Mouse (Mus musculus) forebrain, embryonic 12.5 days (tissue): ENCODE data around the gene Rrp1. TPM values are rescaled to one million over a fixed set of nuclear protein-coding genes. Genes with fewer than 3 reads are reported as not detected.

Source experiments
- ATAC-seq: fragments of 200-750 bp; cut with Nextera tagmentation; 2 replicates; pipeline ENCODE4 v1.8.0; 2017; ENCODE audit warnings: moderate TSS enrichment; ENCODE audit not compliant: low FRiP score
- H3K27ac ChIP-seq: fragments of 300-500 bp; sonication (generic); 2 replicates; pipeline ENCODE4 v1.5.1; 2016; ENCODE audit warnings: mild to moderate bottlenecking
- H3K27me3 ChIP-seq: fragments of 300-500 bp; sonication (generic); 2 replicates; pipeline ENCODE4 v1.6.1; 2016; ENCODE audit warnings: mild to moderate bottlenecking
- H3K36me3 ChIP-seq: fragments of 300-500 bp; sonication (generic); replicated peaks from 2 replicates; pipeline ENCODE4 v1.6.1; 2016; ENCODE audit warnings: mild to moderate bottlenecking
- H3K4me1 ChIP-seq: fragments of 300-500 bp; sonication (generic); 2 replicates; pipeline ENCODE4 v1.6.1; 2016
- H3K4me2 ChIP-seq: fragments of 300-500 bp; sonication (generic); 2 replicates; pipeline ENCODE4 v1.6.1; 2016; ENCODE audit warnings: mild to moderate bottlenecking, moderate library complexity
- H3K4me3 ChIP-seq: fragments of 300-500 bp; sonication (generic); replicated peaks from 2 replicates; pipeline ENCODE4 v1.5.1; 2016; ENCODE audit warnings: mild to moderate bottlenecking
- H3K9ac ChIP-seq: fragments of 300-500 bp; sonication (generic); 2 replicates; pipeline ENCODE4 v1.6.1; 2016; ENCODE audit warnings: mild to moderate bottlenecking
- H3K9me3 ChIP-seq: fragments of 300-500 bp; sonication (generic); 2 replicates; pipeline ENCODE4 v1.6.1; 2016
- WGBS: fragments of 180-500 bp; shearing (Covaris S2); methylation state at CpG from one replicate; pipeline ENCODE4 v1.1.7; 2016; 5-methylcytosine and 5-hydroxymethylcytosine counted together
- microRNA-seq: library from miRNA; unstranded; fragments of <30 nt; microRNA quantifications from one replicate; pipeline ENCODE4, GENCODE M21; 2017
- polyA plus RNA-seq: library from polyadenylated mRNA; unstranded; fragments of >200 nt; fragmentation: Nextera tagmentation; extraction: Ambion mirVana; gene quantifications from 2 replicates; pipeline ENCODE4 v1.2.1, GENCODE M21; 2016

Rrp1 gene
- polyA plus RNA-seq, 1 experiment from 2014 or later: 326 TPM

- H3K27ac ChIP-seq: peak overlapping the region; percentile 71
- peak overlapping the region; percentile 88 for H3K4me3 ChIP-seq
These were observed 60.2 kb downstream of the Rrp1 start for GRCm38 (mm10) chr10:78352666-78353030.

GRCm38 (mm10) chr10:78351887-78352665, 60.8 kb downstream of the Rrp1 start, which contains the start of gene Agpat3:
Agpat3 (minus strand) TSS chr10:78352489.
- H3K4me1 ChIP-seq: peaks cover 27% of the 10 kb centered on the region
- H3K9ac ChIP-seq: peak within 1 kb of the TSS; percentile 98
- H3K4me2 ChIP-seq: peak within 1 kb of the TSS; percentile 79
- 0 out of 2 replicates have a peak, but pooled peaks cover 5% of the 10 kb centered on the region for H3K27me3 ChIP-seq
- peak within 1 kb of the TSS; percentile 88 for H3K4me3 ChIP-seq
- ATAC-seq: peak; percentile 79
- WGBS: under 1% methylated on average over 61 of the region's 113 CpGs
- no peaks in the 10 kb centered on the region for H3K9me3 ChIP-seq
- H3K36me3 ChIP-seq: no peaks in the 10 kb centered on the region; the same call in 1 of the 2 replicates
- peak within 1 kb of the TSS; percentile 71 for H3K27ac ChIP-seq

More at GRCm38 (mm10) chr10:78352666-78353030, 60.2 kb downstream of the Rrp1 start:
- Histone ChIP-seq H3K4me1 (peaks cover 27% of the 10 kb centered on the region), H3K27me3 (0 out of 2 replicates have a peak, but pooled peaks cover 5% of the 10 kb centered on the region), H3K4me2 (peak overlapping the region; percentile 79), H3K36me3 (no peaks in the 10 kb centered on the region; the same call in 1 of the 2 replicates), H3K9me3 (no peaks in the 10 kb centered on the region), H3K9ac (peak overlapping the region; percentile 98)
- 19% methylated on average over 8 of the region's 8 CpGs for WGBS
- no peak for ATAC-seq

- Histone ChIP-seq H3K27me3 (0 out of 2 replicates have a peak, but pooled peaks cover 5% of the 10 kb centered on the region), H3K4me1 (peaks cover 27% of the 10 kb centered on the region), H3K27ac (no peak overlapping the region), H3K9ac (peak overlapping the region; percentile 98), H3K4me3 (peak overlapping the region; percentile 88), H3K36me3 (no peaks in the 10 kb centered on the region; the same call in 1 of the 2 replicates), H3K4me2 (peak overlapping the region; percentile 79), H3K9me3 (no peaks in the 10 kb centered on the region)
- WGBS: 2% methylated on average over 13 of the region's 13 CpGs
- no peak for ATAC-seq
These were observed 61.3 kb downstream of the Rrp1 start for GRCm38 (mm10) chr10:78351564-78351886.

GRCm38 (mm10) chr10:78350796-78351556, 61.9 kb downstream of the Rrp1 start:
- Histone ChIP-seq H3K27ac (no peak overlapping the region), H3K4me3 (peak overlapping the region; percentile 88), H3K4me2 (peak overlapping the region; percentile 79), H3K27me3 (0 out of 2 replicates have a peak, but pooled peaks cover 5% of the 10 kb centered on the region), H3K36me3 (no peaks in the 10 kb centered on the region; the same call in 1 of the 2 replicates), H3K4me1 (peaks cover 27% of the 10 kb centered on the region), H3K9ac (peak overlapping the region; percentile 98), H3K9me3 (no peaks in the 10 kb centered on the region)
- 26% methylated on average over 6 of the region's 6 CpGs for WGBS
- no peak for ATAC-seq

Small RNA genes within 50 kb of the gene (microRNA-seq; reads per million reads assigned to microRNA genes)
- gene Mir6410: not detected
- 2.7 reads per million, percentile 4 among the genes with 10 or more reads in this experiment for gene Mir6907
- gene Mir6908: 0.73 reads per million

Other genes starting within 250 kb of the Rrp1 start
- gene D10Jhu81e, start 243.3 kb downstream of the Rrp1 start, polyA plus RNA-seq: 17.4 and 23.9 TPM in 2 replicates
- gene Pwp2, start 227.9 kb downstream of the Rrp1 start, polyA plus RNA-seq: 22.3 and 26.7 TPM in 2 replicates
- gene Trappc10, start 168.4 kb downstream of the Rrp1 start, polyA plus RNA-seq: 25.1 and 26.3 TPM in 2 replicates
- 52.5 and 58.0 TPM in 2 replicates for gene Agpat3, start 60.6 kb downstream of the Rrp1 start, polyA plus RNA-seq
- gene Cstb, start 12.6 kb upstream of the Rrp1 start, polyA plus RNA-seq: 118 and 120 TPM in 2 replicates
- gene Pdxk, start 51.9 kb upstream of the Rrp1 start, polyA plus RNA-seq: 9.0 and 10.0 TPM in 2 replicates
- gene Olfr1358, start 104.4 kb upstream of the Rrp1 start, polyA plus RNA-seq: not detected in 2 replicates
- 39.0 and 39.3 TPM in 2 replicates for gene Ilvbl, start 161.3 kb upstream of the Rrp1 start, polyA plus RNA-seq
- gene Syde1, start 178.9 kb upstream of the Rrp1 start, polyA plus RNA-seq: 8.3 and 8.5 TPM in 2 replicates
- not detected in 2 replicates for gene Olfr1357, start 205.0 kb upstream of the Rrp1 start, polyA plus RNA-seq